Mouse (Mus musculus): ENCODE measurements at regions not wholly inside any gene's neighbourhood (a gene's known extent, or its start where the extent isn't known, plus 50 kb on each side); places are given as distances from the start of the nearest gene placed in this dataset.
"Not testable (repeated sequence)": the region's sequence is repeated elsewhere in the genome, so short reads cannot be mapped to it uniquely, and the experiment has no call there.

DNA sequence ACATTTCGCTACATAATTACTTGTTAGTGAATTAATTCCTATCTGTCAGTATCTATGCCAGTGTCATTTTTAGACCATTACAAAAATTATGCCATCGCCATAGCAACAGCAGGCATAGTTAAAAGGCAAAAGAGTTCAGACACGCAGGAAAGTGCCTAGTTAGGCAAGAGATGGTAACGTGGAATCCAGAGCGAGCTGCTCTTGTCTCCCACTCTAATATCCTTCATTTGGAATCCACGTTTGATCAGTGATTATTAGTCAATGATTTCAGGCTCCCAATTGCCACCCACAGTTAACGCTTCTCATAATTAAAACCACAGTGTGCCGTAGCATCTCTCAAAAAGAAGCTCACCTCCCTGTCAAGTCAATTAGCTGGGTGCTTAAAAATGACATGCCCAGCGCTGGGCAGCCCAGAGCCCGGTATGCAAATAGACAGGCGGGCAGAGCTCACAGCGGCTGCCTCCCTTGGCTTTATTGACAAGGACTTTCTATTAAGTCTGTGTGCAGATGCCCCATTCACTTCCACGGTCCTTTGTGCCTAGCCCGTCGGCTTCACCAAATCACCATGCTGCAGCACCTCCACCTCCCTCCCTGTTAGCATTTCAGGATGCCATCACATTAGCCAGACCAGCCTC is 325.4 kb upstream of the Irx2 start:
- intact Hi-C loops (cut with DNase I) = no loop called here
- DNase-seq (ENCODE audit: extremely low spot score in 1 of 2, low spot score in 2 of 2) = no peak

DNA sequence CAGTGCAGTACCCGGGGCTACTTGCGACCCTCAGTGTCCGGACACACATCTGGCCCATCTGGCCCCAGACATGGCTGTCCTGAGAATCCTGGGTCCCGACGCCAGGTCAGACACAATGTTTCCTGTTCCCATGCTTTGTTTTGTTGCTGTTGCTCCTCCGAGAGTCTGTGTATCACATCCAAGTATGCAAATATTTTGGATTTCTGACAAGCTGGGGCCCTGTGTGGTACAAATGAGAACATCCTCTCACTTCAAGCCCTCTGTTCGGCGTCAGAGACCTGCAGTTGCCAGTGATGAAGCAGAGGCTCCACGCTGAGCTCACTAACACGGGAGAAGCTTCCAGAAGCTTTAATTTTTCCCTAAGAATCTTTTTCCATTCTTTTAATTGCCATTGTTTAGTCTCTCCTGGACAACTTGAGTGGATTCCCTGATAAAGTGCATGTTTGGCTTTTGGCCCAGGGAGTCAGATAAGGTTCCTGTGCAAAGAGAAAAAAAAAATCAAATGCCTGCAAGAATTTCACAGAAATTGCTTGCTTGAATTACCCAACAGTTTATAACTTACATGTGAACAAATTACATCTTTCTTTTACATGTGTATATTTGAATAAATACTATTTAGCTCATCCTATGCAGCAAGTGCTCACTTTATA is 304.5 kb upstream of the Irx2 start:
- no peak for DNase-seq (ENCODE audit: extremely low spot score in 1 of 2, low spot score in 2 of 2)
- intact Hi-C loops (cut with DNase I) = no loop called here

DNA sequence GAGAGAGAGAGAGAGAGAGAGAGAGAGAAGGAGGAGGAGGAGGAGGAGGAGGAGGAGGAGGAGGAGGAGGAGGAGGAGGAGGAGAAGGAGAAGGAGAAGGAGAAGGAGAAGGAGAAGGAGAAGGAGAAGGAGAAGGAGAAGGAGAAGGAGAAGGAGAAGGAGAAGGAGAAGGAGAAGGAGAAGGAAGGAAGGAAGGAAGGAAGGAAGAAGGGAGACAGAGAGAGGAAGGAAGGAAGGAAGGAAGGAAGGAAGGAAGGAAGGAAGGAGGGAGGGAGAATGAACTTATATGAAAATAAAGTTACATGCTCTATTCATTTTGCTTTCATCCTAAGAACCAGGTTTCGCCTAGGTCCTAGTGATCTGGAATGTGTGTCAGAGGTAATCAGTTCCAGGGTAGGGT is 302.4 kb upstream of the Irx2 start:
- intact Hi-C loops (cut with DNase I); DNase-seq (ENCODE audit: extremely low spot score in 1 of 2, low spot score in 2 of 2): not testable (repeated sequence)

DNA sequence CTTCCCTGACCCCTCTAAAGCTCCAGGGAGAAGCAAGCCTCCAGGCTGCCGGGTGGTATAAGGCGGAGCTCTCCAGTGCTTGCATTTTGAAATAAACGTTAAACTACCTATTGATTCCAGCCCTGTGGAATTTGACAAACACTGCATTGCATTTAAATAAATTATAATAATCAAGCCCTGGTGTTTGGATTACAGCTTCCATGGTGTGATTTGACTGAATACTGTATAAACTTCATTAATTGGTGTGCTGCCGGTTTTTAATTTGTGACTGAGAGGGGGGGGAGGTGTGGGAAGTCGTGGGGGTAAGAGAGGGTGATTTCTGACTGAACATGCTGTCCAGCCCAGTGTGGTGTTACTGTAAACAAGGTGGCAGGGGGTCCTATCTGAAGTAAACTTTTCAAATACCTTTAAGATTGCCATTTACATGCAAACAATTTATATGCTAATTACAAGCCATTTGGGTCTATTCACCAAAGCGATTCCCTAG is 282.9 kb upstream of the Irx2 start:
- DNase-seq (ENCODE audit: extremely low spot score in 1 of 2, low spot score in 2 of 2) = no peak
- intact Hi-C loops (cut with DNase I) = no loop called here

DNA sequence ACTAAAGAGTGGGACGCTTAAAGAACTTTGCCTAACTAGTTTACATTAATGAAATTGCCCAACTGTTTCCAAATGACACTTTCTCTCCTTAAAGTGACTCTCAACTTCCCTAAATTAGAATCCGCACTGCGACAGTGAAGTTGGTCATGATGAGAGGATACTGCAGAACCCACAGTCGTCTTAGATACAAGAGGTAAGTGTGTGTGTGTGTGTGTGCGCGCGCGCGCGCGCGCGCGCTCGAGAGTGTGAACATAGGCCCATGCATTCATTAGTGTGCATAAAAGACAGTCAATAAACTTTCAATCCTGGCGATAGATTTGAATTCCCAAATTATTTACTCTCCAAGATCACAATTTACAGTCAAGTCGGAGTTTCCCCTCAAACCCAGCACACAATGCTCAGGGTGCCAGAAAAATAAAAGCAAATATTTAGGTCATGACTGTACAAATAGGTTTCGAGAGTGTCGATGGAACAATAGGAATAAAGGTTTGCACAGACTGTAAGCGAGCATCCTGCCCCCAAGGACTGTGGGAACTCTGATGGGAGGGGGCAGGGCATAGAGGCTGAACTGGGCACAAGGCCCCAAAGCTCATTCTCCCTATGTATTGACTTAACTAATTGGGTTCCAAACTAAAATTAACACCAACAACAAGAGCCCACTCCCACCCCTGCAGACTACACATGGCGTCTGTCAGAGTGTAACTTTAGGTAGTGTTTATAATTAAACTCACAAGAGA is 282.2 kb upstream of the Irx2 start:
- intact Hi-C loops (cut with DNase I) = no loop called here

DNA sequence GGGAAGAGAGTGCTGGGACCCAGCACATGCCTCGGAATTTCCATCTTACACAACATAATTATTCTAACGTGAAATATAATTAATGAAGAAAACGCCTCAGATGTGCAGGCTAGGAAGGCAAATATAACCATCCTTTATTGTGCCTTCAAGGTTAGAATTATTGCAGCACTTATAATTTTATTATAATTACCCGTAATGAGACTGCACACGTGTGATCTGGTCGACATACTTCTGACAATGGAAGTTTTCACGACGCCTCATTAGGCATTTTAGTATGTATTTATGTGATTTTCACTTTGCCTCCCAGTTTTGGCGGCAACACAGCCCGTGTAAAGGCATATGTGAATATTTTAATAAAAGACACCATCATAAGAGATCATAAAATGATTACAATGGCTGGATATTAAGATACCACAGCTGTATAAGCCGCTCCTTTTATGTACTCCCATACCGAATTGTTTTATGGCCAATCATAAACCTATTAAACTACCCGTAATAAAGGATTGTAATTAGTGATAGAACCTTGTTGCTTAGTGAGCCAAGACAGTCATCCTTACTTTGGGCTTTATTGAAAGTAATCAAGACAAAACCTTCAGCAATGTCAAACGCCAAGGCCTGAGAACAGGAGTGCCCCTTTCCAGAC is 281.6 kb upstream of the Irx2 start:
- intact Hi-C loops (cut with DNase I) = no loop called here
- DNase-seq (ENCODE audit: extremely low spot score in 1 of 2, low spot score in 2 of 2) = no peak

More for the DNA sequence above, 282.2 kb upstream of the Irx2 start:
- no peak for DNase-seq (ENCODE audit: extremely low spot score in 1 of 2, low spot score in 2 of 2)

DNA sequence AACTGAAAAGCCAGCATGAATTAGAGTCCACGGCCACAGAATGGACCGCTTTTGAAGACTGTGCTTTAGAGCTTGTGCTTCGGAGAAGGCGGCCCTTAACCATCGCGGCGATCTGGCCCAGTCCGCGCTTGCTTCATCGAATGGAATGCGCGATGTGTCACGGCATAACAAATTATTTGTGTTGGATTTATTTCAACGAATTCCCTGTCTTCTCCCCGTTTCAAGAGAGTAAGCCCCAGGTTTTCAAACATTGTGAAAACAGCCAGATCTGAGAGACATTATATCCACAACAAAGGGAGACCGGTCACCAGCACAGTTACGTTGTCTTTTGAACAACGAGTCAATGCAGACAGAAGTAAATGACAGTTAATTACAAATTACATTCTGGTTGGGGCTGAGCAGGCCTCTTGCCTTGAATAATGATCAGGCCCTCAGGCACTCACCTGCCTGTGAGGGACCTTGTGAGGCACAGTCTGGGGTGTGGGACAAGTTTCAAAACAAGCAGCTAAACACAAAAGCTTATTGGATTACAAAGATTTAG is 275.9 kb upstream of the Irx2 start:
- peak in 1 of 2 experiments; percentile 22 for DNase-seq (ENCODE audit: extremely low spot score in 1 of 2, low spot score in 2 of 2)
- intact Hi-C loops (cut with DNase I) = loop anchor here (10.0 kb wide), 1 partner anchor 272 kb away; the partner anchor contains the start of gene Irx2

DNA sequence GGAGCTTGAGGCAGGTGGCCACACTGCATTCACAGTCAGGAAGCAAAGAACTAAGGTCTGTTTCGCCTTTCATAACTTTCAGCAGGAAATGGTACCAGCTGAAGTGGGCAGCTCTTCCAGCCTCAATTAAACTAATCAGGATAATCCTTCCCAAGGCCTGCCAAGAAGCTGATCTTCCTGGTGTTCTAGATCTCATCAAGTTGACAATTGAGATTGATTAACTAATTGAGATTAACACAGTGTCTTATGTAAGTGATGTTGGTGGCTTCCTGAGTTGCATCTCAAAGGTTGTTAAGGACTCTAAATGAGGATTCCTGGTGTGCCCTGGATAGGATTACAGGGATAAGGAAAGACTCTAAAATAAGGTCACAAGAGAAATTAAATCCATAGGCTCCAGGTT is 273.3 kb upstream of the Irx2 start:
- intact Hi-C loops (cut with DNase I) = loop anchor here (10.0 kb wide), 1 partner anchor 270 kb away; the partner anchor contains the start of gene Irx2
- DNase-seq (ENCODE audit: extremely low spot score in 1 of 2, low spot score in 2 of 2) = no peak

DNA sequence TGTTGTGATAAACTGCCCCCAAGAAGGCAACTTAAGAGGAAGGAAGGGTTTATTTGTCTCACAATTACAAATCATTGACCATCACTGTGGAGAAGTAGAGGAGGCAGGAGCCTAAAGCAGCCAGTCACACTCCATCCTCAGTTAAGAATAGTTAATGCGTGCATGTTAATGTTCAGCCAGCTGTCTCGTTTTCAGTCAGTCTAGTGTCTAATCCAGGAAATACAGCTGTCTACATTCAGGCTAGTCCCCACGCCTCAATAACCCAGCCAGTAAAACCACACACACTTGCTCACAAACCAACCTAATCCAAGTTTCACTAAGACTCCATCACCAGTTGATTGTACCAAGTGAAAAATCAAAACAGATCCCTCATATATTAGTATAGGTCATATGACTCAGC is 272.8 kb upstream of the Irx2 start:
- no peak for DNase-seq (ENCODE audit: extremely low spot score in 1 of 2, low spot score in 2 of 2)
- intact Hi-C loops (cut with DNase I) = loop anchor here (10.0 kb wide), 1 partner anchor 269 kb away; the partner anchor contains the start of gene Irx2

DNA sequence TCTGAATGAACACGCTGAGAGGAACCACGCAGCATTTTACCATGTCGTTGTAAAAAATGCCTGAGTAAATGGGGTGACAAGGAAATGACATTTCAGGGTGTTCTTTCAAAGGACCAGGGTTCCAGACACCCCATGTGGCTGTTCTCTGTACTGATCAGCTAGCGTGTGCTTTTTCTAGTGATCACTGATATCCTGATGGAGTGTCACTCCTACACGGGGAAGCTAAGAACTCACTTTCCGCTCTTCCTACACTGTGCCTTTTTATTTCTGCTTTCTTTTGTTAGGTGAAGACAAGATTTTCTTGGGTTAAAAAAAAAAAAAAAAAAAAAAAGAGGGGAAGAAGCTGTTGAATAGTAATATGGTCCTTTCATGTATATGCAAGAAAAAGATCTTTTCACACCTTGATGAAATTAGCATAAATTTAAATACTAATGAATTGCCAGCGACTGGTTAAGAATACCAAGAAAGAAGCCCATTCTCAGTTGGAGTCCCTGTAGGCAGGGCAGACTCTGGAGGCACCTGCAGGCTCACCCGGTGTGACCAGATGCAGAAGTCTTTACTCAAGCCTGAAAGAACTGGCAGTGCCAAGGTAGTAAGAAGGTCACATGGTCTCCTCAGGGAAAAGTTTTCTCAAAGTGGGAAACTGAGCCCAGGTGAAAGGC is 270.2 kb upstream of the Irx2 start:
- intact Hi-C loops (cut with DNase I) = loop anchor here (10.0 kb wide), 1 partner anchor 266 kb away; the partner anchor contains the start of gene Irx2
- no peak for DNase-seq (ENCODE audit: extremely low spot score in 1 of 2, low spot score in 2 of 2)

DNA sequence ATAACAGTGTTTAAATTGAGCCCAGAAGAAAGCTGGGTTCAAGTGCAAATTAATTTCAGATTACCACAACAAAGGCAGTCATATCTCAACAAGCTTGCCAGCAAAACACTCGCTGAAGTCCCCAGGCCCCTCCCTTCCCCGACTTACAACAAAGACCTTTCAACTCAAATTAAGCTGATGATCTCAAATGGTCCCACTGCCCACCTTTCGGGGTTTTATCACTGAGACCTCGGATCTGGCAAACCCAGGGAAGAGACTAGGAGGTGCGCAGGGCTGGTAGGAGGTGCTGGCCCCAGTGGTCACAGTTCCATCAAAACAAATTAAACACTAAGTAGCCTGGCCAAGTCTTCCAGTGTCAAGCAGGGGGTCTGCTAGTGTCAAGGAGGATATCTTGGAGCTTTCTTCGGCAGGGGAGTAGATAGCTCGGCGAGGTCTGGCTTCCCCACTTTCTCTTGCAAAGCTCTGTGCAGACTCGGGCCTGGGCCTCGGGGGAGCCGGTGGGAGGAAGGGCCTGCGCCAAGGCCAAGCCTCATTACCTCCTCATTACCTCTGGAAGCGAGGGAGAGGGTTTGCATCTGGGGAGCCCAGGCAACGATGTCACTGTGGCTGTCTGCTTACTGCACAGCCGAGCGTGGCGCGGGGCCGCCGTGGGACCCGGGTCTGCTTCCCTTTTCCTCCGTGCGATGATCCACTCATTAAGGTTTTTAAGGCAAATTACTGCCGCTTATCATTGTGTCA is 262.9 kb upstream of the Irx2 start:
- DNase-seq (ENCODE audit: extremely low spot score in 1 of 2, low spot score in 2 of 2) = no peak

DNA sequence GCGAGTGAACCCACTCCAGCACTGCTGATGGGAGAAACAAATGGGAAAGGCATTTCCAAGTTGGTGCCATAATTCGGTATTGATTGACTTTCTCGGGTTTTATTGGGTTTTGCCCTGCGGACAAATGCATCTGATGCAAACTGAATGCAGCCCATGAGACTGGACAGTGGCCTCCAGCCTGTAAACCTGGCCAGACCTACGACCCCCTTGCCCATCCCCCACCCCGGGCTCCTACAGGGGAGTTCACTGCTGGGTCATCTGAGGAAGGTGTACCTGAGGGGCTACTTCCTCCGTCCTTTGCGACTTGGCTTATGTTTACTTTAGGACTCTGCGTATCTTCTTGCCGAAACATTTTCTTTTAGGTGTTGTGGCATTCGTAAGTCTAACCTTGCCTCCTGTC is 262.3 kb upstream of the Irx2 start:
- DNase-seq (ENCODE audit: extremely low spot score in 1 of 2, low spot score in 2 of 2) = peak in 1 of 2 experiments; percentile 22
- intact Hi-C loops (cut with DNase I) = no loop called here

More for the DNA sequence above, 262.9 kb upstream of the Irx2 start:
- intact Hi-C loops (cut with DNase I) = no loop called here

DNA sequence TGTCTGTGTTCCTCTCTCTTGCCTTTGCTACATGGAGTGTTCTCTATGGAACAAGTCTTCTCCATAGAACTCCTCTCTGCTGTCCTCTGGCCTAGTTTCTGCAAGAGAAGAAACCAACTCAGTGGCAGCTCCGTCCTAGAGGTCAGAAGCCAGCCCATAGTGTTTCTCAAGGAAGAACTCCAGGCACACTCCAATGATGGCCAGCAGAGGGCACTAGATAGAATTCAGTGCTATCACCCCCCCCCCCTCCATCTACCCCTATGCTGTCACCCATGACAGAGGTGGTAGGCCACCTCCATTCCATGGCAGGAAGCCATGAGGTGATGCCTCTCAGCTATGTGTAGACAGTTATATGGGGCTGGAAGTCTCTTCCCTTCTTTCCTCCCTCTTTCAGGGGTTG is 258.5 kb upstream of the Irx2 start:
- intact Hi-C loops (cut with DNase I) = no loop called here

DNA sequence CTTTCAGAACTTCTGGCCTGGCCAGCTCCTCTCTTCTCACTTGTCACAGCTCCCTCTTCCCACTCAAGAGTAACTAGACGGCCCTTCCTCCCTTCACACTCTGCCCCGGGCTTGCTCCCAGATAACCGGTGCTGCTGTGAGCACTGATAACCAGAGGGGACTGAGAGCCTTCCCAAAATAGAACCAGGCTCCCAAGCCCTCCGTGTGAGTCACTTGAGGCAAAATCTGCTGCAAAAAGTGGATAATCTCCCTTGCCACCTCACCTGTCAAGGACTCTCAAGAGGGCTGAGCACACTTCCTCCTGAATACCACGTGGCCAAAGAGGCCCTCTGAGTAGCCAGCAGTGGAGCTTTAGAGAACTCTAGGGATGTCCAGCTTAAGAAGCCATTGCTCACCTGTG is 257.6 kb upstream of the Irx2 start:
- intact Hi-C loops (cut with DNase I) = no loop called here
- no peak for DNase-seq (ENCODE audit: extremely low spot score in 1 of 2, low spot score in 2 of 2)

More for the DNA sequence above, 258.5 kb upstream of the Irx2 start:
- DNase-seq (ENCODE audit: extremely low spot score in 1 of 2, low spot score in 2 of 2) = no peak

DNA sequence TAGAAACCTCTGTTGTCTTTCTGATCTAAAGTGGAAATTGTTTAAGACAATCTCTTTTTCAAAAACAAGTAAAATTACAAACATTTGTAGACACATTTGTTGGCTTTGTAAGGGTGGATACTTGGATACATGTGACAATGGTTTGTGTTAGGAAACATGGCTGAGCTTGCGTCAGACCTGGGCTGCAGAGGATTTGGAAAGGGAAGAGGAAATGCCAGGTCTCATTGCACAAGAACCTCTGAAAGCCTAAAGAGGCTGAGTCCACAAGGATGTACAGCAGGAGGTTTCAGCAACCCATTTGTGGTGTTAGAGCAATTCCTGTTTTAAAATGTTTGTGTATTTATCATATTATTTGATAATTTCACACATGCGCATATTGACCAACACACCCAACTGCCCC is 235.3 kb upstream of the Irx2 start:
- intact Hi-C loops (cut with DNase I) = no loop called here
- no peak for DNase-seq (ENCODE audit: extremely low spot score in 1 of 2, low spot score in 2 of 2)

DNA sequence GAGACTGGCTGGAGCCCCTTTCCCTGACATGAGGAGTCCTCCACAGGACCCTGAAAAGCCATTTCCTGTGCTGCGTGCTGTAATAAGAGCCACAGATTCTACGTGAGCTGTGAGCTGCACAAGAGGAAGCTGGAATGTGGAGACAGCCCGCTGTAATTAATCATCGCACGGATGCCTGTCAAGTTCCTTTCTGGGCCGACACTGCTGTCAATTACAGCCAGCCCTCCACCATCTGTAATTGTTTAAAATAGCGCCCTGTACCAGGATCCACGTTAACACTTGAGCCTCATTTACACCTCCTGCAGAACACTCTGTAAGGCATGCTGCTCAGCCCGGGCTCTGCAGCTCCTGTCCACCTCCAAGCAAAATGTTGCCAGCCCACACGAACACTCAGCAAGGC is 227.9 kb upstream of the Irx2 start:
- DNase-seq (ENCODE audit: extremely low spot score in 1 of 2, low spot score in 2 of 2) = peak; percentile 43 to 44

DNA sequence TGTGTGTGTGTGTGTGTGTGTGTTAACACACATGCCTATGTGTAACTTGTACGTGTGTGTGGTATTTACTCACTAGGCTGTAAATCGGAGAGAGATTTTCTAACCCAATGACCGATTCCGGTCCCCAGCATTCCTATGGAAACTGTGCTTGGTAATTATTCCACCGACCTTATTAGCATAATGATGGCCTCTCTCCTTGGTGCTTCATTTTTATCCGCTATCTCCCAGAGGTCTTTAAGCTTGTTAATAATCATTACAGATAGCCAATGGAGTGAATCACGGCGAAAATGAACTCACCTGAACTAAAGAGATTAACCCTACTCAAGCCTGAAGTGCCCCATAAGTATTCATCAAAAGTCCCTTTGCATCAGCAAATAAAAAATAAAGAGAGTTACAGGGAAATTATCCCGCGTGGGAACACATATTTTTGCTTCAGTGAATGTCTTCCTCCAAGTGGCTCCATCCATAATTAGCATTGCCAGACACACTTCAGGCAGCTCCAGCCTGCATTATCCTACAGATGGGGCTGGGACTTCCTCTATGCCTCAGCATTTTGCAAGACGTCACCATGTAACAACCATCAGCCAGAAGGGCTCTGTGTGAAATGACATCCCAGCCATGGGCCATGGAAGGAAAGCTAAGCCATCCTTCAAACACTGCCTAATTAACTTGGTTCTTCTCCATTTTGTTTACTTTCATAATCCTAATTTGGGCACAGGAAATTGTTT is 219.2 kb upstream of the Irx2 start:
- intact Hi-C loops (cut with DNase I) = no loop called here
- no peak for DNase-seq (ENCODE audit: extremely low spot score in 1 of 2, low spot score in 2 of 2)

More for the DNA sequence above, 227.9 kb upstream of the Irx2 start:
- intact Hi-C loops (cut with DNase I) = no loop called here
